Mouse (Mus musculus): ENCODE results near the gene Ltbr. TPM values are rescaled to one million over a fixed set of nuclear protein-coding genes. Genes with fewer than 3 reads are reported as not detected.
A peak's percentile ranks its signal among the peaks of the same experiment; 100 is the strongest.

The Ltbr gene
- polyA plus RNA-seq, 1 experiment: 8.0 TPM

DNA sequence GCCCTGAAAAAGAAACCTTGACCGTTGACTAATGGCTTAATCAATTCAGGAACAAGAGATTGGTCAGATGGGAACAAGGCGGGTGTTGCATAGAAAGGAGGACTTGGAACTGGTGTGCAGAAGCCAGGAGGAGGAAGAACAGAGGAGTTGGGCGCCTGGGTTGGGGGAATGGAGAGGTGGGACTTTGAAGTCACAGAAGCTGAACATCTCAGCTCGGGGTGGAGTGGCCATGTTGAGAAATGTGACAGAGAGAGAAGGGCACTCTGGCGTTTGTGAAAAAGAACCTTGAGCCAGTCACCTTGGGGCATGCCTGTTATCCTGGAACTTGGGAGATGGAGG, 38.3 kb upstream of the Ltbr start:
- no peak overlapping the region for H3K4me3 ChIP-seq (ENCODE audit: low read depth, low read length)
- H3K9ac ChIP-seq (ENCODE audit: low read depth, poor library complexity, severe bottlenecking): no peak overlapping the region
- H3K27me3 ChIP-seq (ENCODE audit: control insufficient read depth, insufficient read depth, low read length, poor library complexity, severe bottlenecking): no peaks in the 10 kb centered on the region
- TF ChIP-seq POLR2A (IDR thresholded peaks at IDR 0.05; ENCODE audit: insufficient read depth, low read length) (no peak), EP300 (IDR thresholded peaks at IDR 0.05; ENCODE audit: insufficient read depth, low read depth, low read length) (no peak), CTCF (IDR thresholded peaks at IDR 0.05; ENCODE audit: low read depth, low read length) (no peak)
- H3K9me3 ChIP-seq (replicated peaks; ENCODE audit: control insufficient read depth, insufficient read depth, low read length, poor library complexity, severe bottlenecking): no peaks in the 10 kb centered on the region
- peaks cover 8% of the 10 kb centered on the region for H3K4me1 ChIP-seq (ENCODE audit: control insufficient read depth, insufficient read depth, low read length)
- H3K27ac ChIP-seq (ENCODE audit: insufficient read depth, low read length): no peak overlapping the region
- no peaks in the 10 kb centered on the region for H3K36me3 ChIP-seq (ENCODE audit: control insufficient read depth, insufficient read depth, low read length, poor library complexity, severe bottlenecking)

DNA sequence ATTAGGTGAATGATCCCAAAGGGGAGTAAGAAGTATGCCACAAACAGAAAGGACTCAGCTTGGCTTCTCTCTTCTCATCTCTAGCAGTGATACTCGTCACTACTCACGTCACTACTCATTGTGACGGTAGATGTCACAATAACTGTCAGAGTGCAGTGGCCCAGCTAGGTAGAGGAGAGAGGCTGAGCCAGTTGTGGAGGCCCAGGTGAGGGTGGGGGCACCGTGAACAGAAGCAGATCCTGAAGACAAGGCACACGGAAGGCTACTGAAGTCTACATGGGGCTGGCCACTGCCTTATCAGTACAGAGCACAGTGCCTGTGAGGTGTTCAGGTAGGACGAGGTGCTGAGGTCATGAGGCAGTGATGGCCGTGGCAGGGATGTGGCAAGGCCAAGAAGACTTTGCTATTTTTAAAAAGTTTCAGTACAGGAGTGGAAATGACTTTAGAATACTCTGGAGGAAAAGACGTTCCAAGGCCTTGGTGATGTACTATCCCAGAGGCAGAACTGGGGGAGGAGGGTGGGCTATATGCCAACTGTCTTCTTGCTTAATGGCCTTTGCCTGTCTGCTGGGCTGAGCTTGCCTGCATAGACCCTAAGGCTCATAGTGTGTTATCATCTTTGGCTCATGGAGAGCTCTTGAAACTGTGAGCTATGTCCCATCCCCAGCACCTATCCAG, 37.8 kb upstream of the Ltbr start:
- H3K4me1 ChIP-seq (ENCODE audit: control insufficient read depth, insufficient read depth, low read length): peaks cover 8% of the 10 kb centered on the region
- TF ChIP-seq CTCF (IDR thresholded peaks at IDR 0.05; ENCODE audit: low read depth, low read length) (no peak), EP300 (IDR thresholded peaks at IDR 0.05; ENCODE audit: insufficient read depth, low read depth, low read length) (no peak), POLR2A (IDR thresholded peaks at IDR 0.05; ENCODE audit: insufficient read depth, low read length) (no peak)
- H3K4me3 ChIP-seq (ENCODE audit: low read depth, low read length): no peak overlapping the region
- no peaks in the 10 kb centered on the region for H3K36me3 ChIP-seq (ENCODE audit: control insufficient read depth, insufficient read depth, low read length, poor library complexity, severe bottlenecking)
- H3K27ac ChIP-seq (ENCODE audit: insufficient read depth, low read length): no peak overlapping the region
- H3K27me3 ChIP-seq (ENCODE audit: control insufficient read depth, insufficient read depth, low read length, poor library complexity, severe bottlenecking): no peaks in the 10 kb centered on the region
- H3K9me3 ChIP-seq (replicated peaks; ENCODE audit: control insufficient read depth, insufficient read depth, low read length, poor library complexity, severe bottlenecking): no peaks in the 10 kb centered on the region
- no peak overlapping the region for H3K9ac ChIP-seq (ENCODE audit: low read depth, poor library complexity, severe bottlenecking)

DNA sequence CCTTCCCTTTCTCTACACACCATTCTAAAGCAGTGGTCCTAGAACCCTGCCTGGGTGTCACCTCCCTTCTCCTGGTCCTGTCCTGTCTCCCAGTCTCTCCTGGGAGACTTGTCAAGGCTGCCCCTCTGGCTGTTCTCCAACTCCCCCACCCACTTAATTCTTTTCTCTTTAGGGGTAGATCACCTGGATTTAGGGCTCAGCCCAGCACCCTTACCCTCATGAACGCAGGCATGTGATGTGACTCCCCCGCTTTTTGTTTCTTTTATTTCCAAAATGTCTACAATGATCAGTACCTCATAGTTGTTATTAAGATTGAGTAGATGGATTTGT, 37.3 kb upstream of the Ltbr start:
- Histone ChIP-seq H3K9me3 (replicated peaks; ENCODE audit: control insufficient read depth, insufficient read depth, low read length, poor library complexity, severe bottlenecking) (no peaks in the 10 kb centered on the region), H3K27ac (ENCODE audit: insufficient read depth, low read length) (no peak overlapping the region), H3K4me1 (ENCODE audit: control insufficient read depth, insufficient read depth, low read length) (peaks cover 8% of the 10 kb centered on the region), H3K36me3 (ENCODE audit: control insufficient read depth, insufficient read depth, low read length, poor library complexity, severe bottlenecking) (no peaks in the 10 kb centered on the region), H3K9ac (ENCODE audit: low read depth, poor library complexity, severe bottlenecking) (no peak overlapping the region), H3K27me3 (ENCODE audit: control insufficient read depth, insufficient read depth, low read length, poor library complexity, severe bottlenecking) (no peaks in the 10 kb centered on the region), H3K4me3 (ENCODE audit: low read depth, low read length) (no peak overlapping the region)
- no peak for TF ChIP-seq EP300 (IDR thresholded peaks at IDR 0.05; ENCODE audit: insufficient read depth, low read depth, low read length)
- TF ChIP-seq CTCF (IDR thresholded peaks at IDR 0.05; ENCODE audit: low read depth, low read length): no peak
- no peak for TF ChIP-seq POLR2A (IDR thresholded peaks at IDR 0.05; ENCODE audit: insufficient read depth, low read length)

DNA sequence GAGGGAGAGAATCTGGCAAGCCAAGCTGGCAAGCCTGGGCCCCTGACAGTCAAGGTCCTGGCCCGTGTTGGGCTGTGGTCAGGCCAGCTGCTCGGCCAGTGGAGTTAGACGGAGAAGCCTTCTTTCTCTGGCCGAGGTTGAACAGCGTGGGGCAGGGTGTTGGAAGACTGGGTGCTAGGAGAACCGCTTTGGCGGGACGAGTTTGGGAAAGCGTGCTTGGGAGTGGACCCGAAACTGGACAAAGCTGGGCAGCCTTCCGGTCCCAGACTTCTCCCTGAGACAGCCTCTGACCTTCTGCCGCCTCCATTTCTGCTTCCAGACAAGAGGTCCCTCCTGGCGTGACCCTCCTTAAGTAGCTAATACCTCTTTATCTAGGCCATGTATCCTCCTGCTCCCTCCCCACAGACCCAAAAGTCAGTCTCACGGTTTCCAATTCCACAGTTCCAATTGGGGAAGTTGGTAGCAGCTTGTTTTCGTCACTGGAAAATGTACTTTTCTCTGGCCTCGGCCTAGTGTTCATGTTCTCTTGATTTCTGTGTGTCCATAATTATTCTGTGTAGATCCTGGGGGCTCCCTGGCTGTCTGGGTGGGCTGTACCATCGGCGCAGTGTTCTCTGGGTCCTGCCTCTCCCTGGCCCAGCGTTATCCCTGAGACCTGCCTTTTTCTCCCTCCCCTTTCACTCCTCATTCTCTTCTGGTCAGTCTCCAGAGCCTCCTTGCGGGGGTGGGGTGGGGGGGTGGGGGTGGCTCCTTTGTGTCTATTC, 36.7 kb upstream of the Ltbr start:
- Histone ChIP-seq H3K4me3 (ENCODE audit: low read depth, low read length) (peak overlapping the region; percentile 76), H3K36me3 (ENCODE audit: control insufficient read depth, insufficient read depth, low read length, poor library complexity, severe bottlenecking) (no peaks in the 10 kb centered on the region), H3K27ac (ENCODE audit: insufficient read depth, low read length) (no peak overlapping the region), H3K4me1 (ENCODE audit: control insufficient read depth, insufficient read depth, low read length) (peaks cover 5% of the 10 kb centered on the region), H3K9ac (ENCODE audit: low read depth, poor library complexity, severe bottlenecking) (peak overlapping the region; percentile 60), H3K9me3 (replicated peaks; ENCODE audit: control insufficient read depth, insufficient read depth, low read length, poor library complexity, severe bottlenecking) (no peaks in the 10 kb centered on the region), H3K27me3 (ENCODE audit: control insufficient read depth, insufficient read depth, low read length, poor library complexity, severe bottlenecking) (no peaks in the 10 kb centered on the region)
- TF ChIP-seq CTCF (IDR thresholded peaks at IDR 0.05; ENCODE audit: low read depth, low read length) (no peak), EP300 (IDR thresholded peaks at IDR 0.05; ENCODE audit: insufficient read depth, low read depth, low read length) (no peak), POLR2A (IDR thresholded peaks at IDR 0.05; ENCODE audit: insufficient read depth, low read length) (no peak)

DNA sequence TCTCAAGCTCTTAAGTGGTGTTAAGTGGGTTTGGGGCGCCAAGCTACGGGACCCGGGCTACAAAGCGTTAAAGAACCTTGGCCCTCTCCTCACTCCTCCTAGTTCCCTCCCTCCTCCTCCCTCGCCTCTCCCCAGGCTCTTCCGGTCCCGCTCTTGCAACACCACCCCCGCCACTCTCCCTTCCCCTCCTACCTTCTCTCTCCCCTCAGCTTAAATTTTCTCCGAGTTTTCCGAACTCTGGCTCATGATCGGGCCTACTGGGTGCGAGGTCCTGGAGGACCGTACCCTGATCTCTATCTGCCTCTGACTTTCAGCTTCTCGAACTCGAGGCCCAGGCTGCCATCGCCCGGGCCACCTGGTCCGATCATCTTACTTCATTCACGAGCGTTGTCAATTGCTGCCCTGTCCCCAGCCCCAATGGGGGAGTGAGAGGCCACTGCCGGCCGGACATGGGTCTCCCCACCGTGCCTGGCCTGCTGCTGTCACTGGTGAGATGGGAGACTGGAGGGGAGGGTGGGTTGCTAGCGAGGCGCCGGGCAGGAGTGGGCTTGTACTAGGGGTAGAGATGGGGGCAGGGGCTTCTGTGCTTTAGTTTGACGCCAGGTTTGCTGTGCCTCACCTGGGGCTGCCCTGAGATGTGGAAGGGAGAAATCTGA, 36.0 kb upstream of the Ltbr start:
- Histone ChIP-seq H3K27ac (ENCODE audit: insufficient read depth, low read length) (no peak overlapping the region), H3K27me3 (ENCODE audit: control insufficient read depth, insufficient read depth, low read length, poor library complexity, severe bottlenecking) (no peaks in the 10 kb centered on the region), H3K4me1 (ENCODE audit: control insufficient read depth, insufficient read depth, low read length) (peaks cover 5% of the 10 kb centered on the region)

More for the DNA sequence above, 36.0 kb upstream of the Ltbr start:
- peak overlapping the region; percentile 76 for H3K4me3 ChIP-seq (ENCODE audit: low read depth, low read length)
- peak overlapping the region; percentile 60 for H3K9ac ChIP-seq (ENCODE audit: low read depth, poor library complexity, severe bottlenecking)
- H3K9me3 ChIP-seq (replicated peaks; ENCODE audit: control insufficient read depth, insufficient read depth, low read length, poor library complexity, severe bottlenecking): no peaks in the 10 kb centered on the region
- H3K36me3 ChIP-seq (ENCODE audit: control insufficient read depth, insufficient read depth, low read length, poor library complexity, severe bottlenecking): no peaks in the 10 kb centered on the region
- TF ChIP-seq EP300 (IDR thresholded peaks at IDR 0.05; ENCODE audit: insufficient read depth, low read depth, low read length) (0 out of 2 replicates have a peak, but pooled peaks have one; percentile 62), POLR2A (IDR thresholded peaks at IDR 0.05; ENCODE audit: insufficient read depth, low read length) (no peak), CTCF (IDR thresholded peaks at IDR 0.05; ENCODE audit: low read depth, low read length) (no peak)
